Mouse (Mus musculus) MEL (cell line): ENCODE data around the gene Sult1d1. TPM values are rescaled to one million over a fixed set of nuclear protein-coding genes. Genes with fewer than 3 reads are reported as not detected.

Experiments
- DNase-seq: peaks from one replicate; pipeline ENCODE4 v3.0.0; 2011; ENCODE audit warnings: low read depth, low spot score
- H3K27ac ChIP-seq: 2 replicates; pipeline ENCODE4 v1.5.1; 2012; ENCODE audit warnings: low read depth, mild to moderate bottlenecking, control low read depth, low read length, moderate library complexity; ENCODE audit not compliant: control insufficient read depth
- H3K27me3 ChIP-seq, 2 experiments: fragments of 150-350 bp in 1 of 2; sonication (generic) in 1 of 2; 2 replicates each; pipeline ENCODE4 v1.6.1; 2012; ENCODE audit warnings: low read length in 2 of 2, mild to moderate bottlenecking in 2 of 2, improper control_type of control experiment in 1 of 2, moderate library complexity in 1 of 2; ENCODE audit not compliant: insufficient read depth in 2 of 2, control insufficient read depth in 1 of 2
- H3K36me3 ChIP-seq, 2 experiments: 2 replicates each; pipeline ENCODE4 v1.6.1; 2012 to 2014; ENCODE audit warnings: low read length in 2 of 2, improper control_type of control experiment in 1 of 2, inconsistent platforms in 1 of 2, mild to moderate bottlenecking in 1 of 2; ENCODE audit not compliant: insufficient read depth in 2 of 2, control insufficient read depth in 1 of 2
- H3K4me1 ChIP-seq, 2 experiments: fragments of 150-350 bp in 1 of 2; sonication (generic) in 1 of 2; 2 replicates each; pipeline ENCODE4 v1.6.1; 2012; ENCODE audit warnings: low read length in 2 of 2, improper control_type of control experiment in 1 of 2, mild to moderate bottlenecking in 1 of 2; ENCODE audit not compliant: insufficient read depth in 2 of 2, control insufficient read depth in 1 of 2
- H3K4me3 ChIP-seq, 2 experiments: fragments of 150-350 bp in 1 of 2; sonication (generic) in 1 of 2; 2 replicates each; pipeline ENCODE4 v1.5.1; 2012; ENCODE audit warnings: low read depth in 2 of 2, low read length in 2 of 2, mild to moderate bottlenecking in 2 of 2, moderate library complexity in 2 of 2, control low read depth in 1 of 2, improper control_type of control experiment in 1 of 2; ENCODE audit not compliant: control insufficient read depth in 1 of 2, insufficient read depth in 1 of 2
- H3K79me2 ChIP-seq: 2 replicates; pipeline ENCODE4 v1.6.1; 2012; ENCODE audit warnings: mild to moderate bottlenecking, low read length, moderate library complexity; ENCODE audit not compliant: control insufficient read depth, poor library complexity, insufficient read depth
- H3K9ac ChIP-seq: 2 replicates; pipeline ENCODE4 v1.6.1; 2012; ENCODE audit warnings: low read depth, mild to moderate bottlenecking, control low read depth, low read length, moderate library complexity; ENCODE audit not compliant: control insufficient read depth, poor library complexity, severe bottlenecking
- H3K9me3 ChIP-seq: fragments of 150-350 bp; sonication (generic); replicated peaks from 2 replicates; pipeline ENCODE4 v1.6.1; 2012; ENCODE audit warnings: mild to moderate bottlenecking, low read length, improper control_type of control experiment, moderate library complexity; ENCODE audit not compliant: insufficient read depth
- BHLHE40 ChIP-seq: IDR thresholded peaks from 2 replicates; pipeline ENCODE4 v1.6.1; 2012; ENCODE audit warnings: low read depth, mild to moderate bottlenecking, inconsistent platforms, low read length, improper control_type of control experiment, borderline replicate concordance
- CHD1 ChIP-seq: IDR thresholded peaks from 2 replicates; pipeline ENCODE4 v1.6.1; 2012; ENCODE audit warnings: low read depth, mild to moderate bottlenecking, inconsistent platforms, low read length, improper control_type of control experiment
- E2F4 ChIP-seq: IDR thresholded peaks from 2 replicates; pipeline ENCODE4 v1.6.1; 2011; ENCODE audit warnings: low read depth, low read length, improper control_type of control experiment, borderline replicate concordance
- ELF1 ChIP-seq: IDR thresholded peaks from 2 replicates; pipeline ENCODE4 v1.6.1; 2014; ENCODE audit warnings: low read depth, mild to moderate bottlenecking, inconsistent platforms, low read length, improper control_type of control experiment, moderate library complexity
- EP300 ChIP-seq, 2 experiments: IDR thresholded peaks; 2 replicates each; pipeline ENCODE4 v1.6.1; 2011; ENCODE audit warnings: improper control_type of control experiment in 2 of 2, low read length in 2 of 2, low read depth in 1 of 2, mild to moderate bottlenecking in 1 of 2
- ETS1 ChIP-seq: IDR thresholded peaks from 2 replicates; pipeline ENCODE4 v1.6.1; 2012; ENCODE audit warnings: low read depth, mild to moderate bottlenecking, inconsistent platforms, low read length, improper control_type of control experiment, moderate library complexity
- GABPA ChIP-seq: IDR thresholded peaks from 2 replicates; pipeline ENCODE4 v1.6.1; 2012; ENCODE audit warnings: low read depth, mild to moderate bottlenecking, inconsistent platforms, low read length, improper control_type of control experiment, moderate library complexity
- GATA1 ChIP-seq: IDR thresholded peaks from 2 replicates; pipeline ENCODE4 v1.6.1; 2011; ENCODE audit warnings: low read depth, low read length, improper control_type of control experiment
- JUND ChIP-seq: IDR thresholded peaks from 2 replicates; pipeline ENCODE4 v1.6.1; 2011; ENCODE audit warnings: low read depth, mild to moderate bottlenecking, improper control_type of control experiment, low read length
- KAT2A ChIP-seq: conservative IDR thresholded peaks from 2 replicates; pipeline ENCODE4 v1.6.1; 2012; ENCODE audit warnings: low read depth, low read length, improper control_type of control experiment, inconsistent platforms
- MAZ ChIP-seq: IDR thresholded peaks from 2 replicates; pipeline ENCODE4 v1.6.1; 2012; ENCODE audit warnings: low read depth, mild to moderate bottlenecking, inconsistent platforms, low read length, improper control_type of control experiment
- MEF2A ChIP-seq: IDR thresholded peaks from 2 replicates; pipeline ENCODE4 v1.6.1; 2014; ENCODE audit warnings: low read depth, mild to moderate bottlenecking, inconsistent platforms, low read length, improper control_type of control experiment; ENCODE audit not compliant: poor library complexity, insufficient replicate concordance, severe bottlenecking; ENCODE audit errors: extremely low read depth
- MXI1 ChIP-seq: IDR thresholded peaks from 2 replicates; pipeline ENCODE4 v1.6.1; 2011; ENCODE audit warnings: mild to moderate bottlenecking, low read depth, low read length, improper control_type of control experiment
- MYB ChIP-seq: IDR thresholded peaks from 2 replicates; pipeline ENCODE4 v1.6.1; 2011; ENCODE audit warnings: mild to moderate bottlenecking, low read depth, low read length, improper control_type of control experiment
- NELFE ChIP-seq: IDR thresholded peaks from 2 replicates; pipeline ENCODE4 v1.6.1; 2011; ENCODE audit warnings: low read depth, low read length, improper control_type of control experiment
- NRF1 ChIP-seq: IDR thresholded peaks from 2 replicates; pipeline ENCODE4 v1.6.1; 2014; ENCODE audit warnings: low read depth, mild to moderate bottlenecking, inconsistent platforms, low read length, improper control_type of control experiment, moderate library complexity; ENCODE audit not compliant: poor library complexity, insufficient read depth, severe bottlenecking
- POLR2AphosphoS2 ChIP-seq: IDR thresholded peaks from 2 replicates; pipeline ENCODE4 v1.6.1; 2011; ENCODE audit warnings: low read length, improper control_type of control experiment
- RAD21 ChIP-seq: IDR thresholded peaks from 2 replicates; pipeline ENCODE4 v1.6.1; 2011; ENCODE audit warnings: mild to moderate bottlenecking, low read depth, low read length, improper control_type of control experiment
- SIN3A ChIP-seq: IDR thresholded peaks from 2 replicates; pipeline ENCODE4 v1.6.1; 2012; ENCODE audit warnings: low read length, improper control_type of control experiment, inconsistent platforms
- SMC3 ChIP-seq: IDR thresholded peaks from 2 replicates; pipeline ENCODE4 v1.6.1; 2011; ENCODE audit warnings: low read depth, low read length, improper control_type of control experiment
- TBP ChIP-seq: IDR thresholded peaks from 2 replicates; pipeline ENCODE4 v1.8.0; 2011; ENCODE audit warnings: low read depth, low read length, improper control_type of control experiment
- TCF12 ChIP-seq: IDR thresholded peaks from 2 replicates; pipeline ENCODE4 v1.6.1; 2014; ENCODE audit warnings: low read depth, mild to moderate bottlenecking, inconsistent platforms, low read length, improper control_type of control experiment, moderate library complexity
- USF1 ChIP-seq: IDR thresholded peaks from 2 replicates; pipeline ENCODE4 v1.6.1; 2014; ENCODE audit warnings: low read depth, mild to moderate bottlenecking, inconsistent platforms, low read length, improper control_type of control experiment, moderate library complexity
- ZC3H11A ChIP-seq: IDR thresholded peaks from 2 replicates; pipeline ENCODE4 v1.6.1; 2012; ENCODE audit warnings: low read depth, mild to moderate bottlenecking, inconsistent platforms, low read length, improper control_type of control experiment
- ZNF384 ChIP-seq: IDR thresholded peaks from 2 replicates; pipeline ENCODE4 v1.6.1; 2012; ENCODE audit warnings: low read depth, mild to moderate bottlenecking, inconsistent platforms, low read length, improper control_type of control experiment
- polyA plus RNA-seq, 2 experiments: library from polyadenylated mRNA; stranded (reverse) in 1 of 2; unstranded in 1 of 2; fragments of >175 nt in 1 of 2; fragments of >200 nt in 1 of 2; gene quantifications; 2 replicates each; pipeline versions ENCODE4 v1.2.1 to v1.2.4; 2012; ENCODE audit warnings: low replicate concordance in 2 of 2, low read depth in 1 of 2; ENCODE audit not compliant: insufficient read length in 2 of 2, insufficient read depth in 1 of 2, missing spikeins in 1 of 2
- total RNA-seq: library from RNA; depleted of rRNA; stranded (reverse); fragments of 300-350 nt; gene quantifications from 2 replicates; pipeline ENCODE4 v1.2.3, GENCODE M21; 2012

The Sult1d1 gene
- total and polyA plus RNA-seq, 3 experiments: not detected

- Histone ChIP-seq H3K27ac (no peak within 1 kb of the TSS), H3K9ac (no peak within 1 kb of the TSS), H3K4me1 (no peaks in the 10 kb centered on the region), H3K27me3 (no peaks in the 10 kb centered on the region), H3K36me3 (no peaks in the 10 kb centered on the region), H3K4me3 (no peak within 1 kb of the TSS), H3K9me3 (no peaks in the 10 kb centered on the region), H3K79me2 (no peaks in the 10 kb centered on the region)
- no peak for DNase-seq
- no peak for TF ChIP-seq GABPA
- no peak for TF ChIP-seq NRF1
- TF ChIP-seq ETS1: no peak
- no peak for TF ChIP-seq MEF2A
- no peak for TF ChIP-seq MYB
- no peak for TF ChIP-seq CHD1
- no peak for TF ChIP-seq ZC3H11A
- no peak for TF ChIP-seq ZNF384
- TF ChIP-seq GATA1: no peak
- no peak for TF ChIP-seq MAZ
- TF ChIP-seq ELF1: no peak
- TF ChIP-seq USF1: no peak
- TF ChIP-seq KAT2A: no peak
- no peak for TF ChIP-seq TCF12
Observed at GRCm38 (mm10) chr5:87591494-87591893, 22.7 kb upstream of the Sult1d1 start, which contains the start of gene Sult1e1. TSS of gene Sult1e1 (minus strand) at chr5:87591594.

- TF ChIP-seq EP300 (IDR thresholded peaks at IDR 0.05; ENCODE audit: low read depth in 1 of 2, low read length in 2 of 2) (no peak), ETS1 (no peak), BHLHE40 (no peak), TBP (no peak), USF1 (no peak), ELF1 (no peak), NELFE (no peak), E2F4 (no peak), KAT2A (no peak), RAD21 (no peak), ZC3H11A (no peak), JUND (no peak), POLR2AphosphoS2 (no peak), SMC3 (no peak), SIN3A (no peak), MXI1 (no peak)
- DNase-seq: no peak
Observed at GRCm38 (mm10) chr5:87589916-87590315, 21.1 kb upstream of the Sult1d1 start.

More at GRCm38 (mm10) chr5:87589916-87590315, 21.1 kb upstream of the Sult1d1 start:
- Histone ChIP-seq H3K9me3 (no peaks in the 10 kb centered on the region), H3K27me3 (no peaks in the 10 kb centered on the region), H3K27ac (no peak overlapping the region), H3K79me2 (no peaks in the 10 kb centered on the region), H3K4me1 (no peaks in the 10 kb centered on the region), H3K4me3 (no peak overlapping the region), H3K36me3 (no peaks in the 10 kb centered on the region), H3K9ac (no peak overlapping the region)
